Mouse (Mus musculus): Measurements from ENCODE around the gene Dnah9. TPM values are rescaled to one million over a fixed set of nuclear protein-coding genes. Genes with fewer than 3 reads are reported as not detected.

The Dnah9 gene
- total and polyA plus RNA-seq, 3 experiments: 0.11 to 0.20 (median 0.13) TPM

- no peak overlapping the region for H3K27ac ChIP-seq (ENCODE audit: insufficient read depth, low read depth)
- H3K4me1 ChIP-seq (ENCODE audit: control insufficient read depth in 1 of 2, insufficient read depth in 2 of 2): peaks cover 0 to 14% of the 10 kb centered on the region in 2 experiments; a peak in 1 of 4 replicates
- peaks cover 55 to 90% of the 10 kb centered on the region in 2 experiments for H3K36me3 ChIP-seq (replicated peaks in 1 of 2; ENCODE audit: control insufficient read depth in 1 of 2, insufficient read depth in 1 of 2, low read length in 1 of 2)
- TF ChIP-seq KAT2A (IDR thresholded peaks at IDR 0.05; ENCODE audit: insufficient replicate concordance, low read length): no peak
- no peak for TF ChIP-seq USF1 (IDR thresholded peaks at IDR 0.05; ENCODE audit: low read depth, low read length)
- no peak for TF ChIP-seq SIN3A (IDR thresholded peaks at IDR 0.05; ENCODE audit: low read length)
- no peak for TF ChIP-seq NELFE (IDR thresholded peaks at IDR 0.05; ENCODE audit: low read depth, low read length)
- no peak for TF ChIP-seq MAX (IDR thresholded peaks at IDR 0.05; ENCODE audit: low read length)
- TF ChIP-seq HCFC1 (IDR thresholded peaks at IDR 0.05; ENCODE audit: low read depth, low read length): no peak
- peak; percentile 67 for TF ChIP-seq SMC3 (IDR thresholded peaks at IDR 0.05; ENCODE audit: low read depth, low read length)
- TF ChIP-seq RCOR1 (conservative IDR thresholded peaks at IDR 0.05; ENCODE audit: low read depth, low read length): no peak
- TF ChIP-seq ZC3H11A (IDR thresholded peaks at IDR 0.05; ENCODE audit: low read depth, low read length): no peak
- TF ChIP-seq ELF1 (IDR thresholded peaks at IDR 0.05; ENCODE audit: low read depth, low read length): no peak
- TF ChIP-seq MAZ (IDR thresholded peaks at IDR 0.05; ENCODE audit: low read depth, low read length): no peak
- TF ChIP-seq CTCF (conservative IDR thresholded peaks at IDR 0.05 in 1 of 2, IDR thresholded peaks at IDR 0.05 in 1 of 2; ENCODE audit: low read depth in 2 of 2, low read length in 2 of 2): peak; percentile 50 to 83
- peak; percentile 67 for TF ChIP-seq RAD21 (IDR thresholded peaks at IDR 0.05; ENCODE audit: low read depth, low read length)
- TF ChIP-seq ZKSCAN1 (IDR thresholded peaks at IDR 0.05; ENCODE audit: borderline replicate concordance, low read depth, low read length): no peak
- no peak for TF ChIP-seq ETS1 (conservative IDR thresholded peaks at IDR 0.05; ENCODE audit: low read depth, low read length)
- no peak for TF ChIP-seq IRF4 (IDR thresholded peaks at IDR 0.05; ENCODE audit: low read depth, low read length)
- in situ Hi-C loops (cut with MboI; ENCODE audit: low pct_ligation_motif_present, low pct_unique_long_range_greater_than_20kb, low sequenced_read_pairs) (no loop called here), dilution Hi-C loops (cut with MboI; ENCODE audit: extremely low pct_ligation_motif_present, extremely low pct_unique_long_range_greater_than_20kb, low sequenced_read_pairs) (no loop called here)
- no peak overlapping the region for H3K4me2 ChIP-seq (ENCODE audit: insufficient read depth, low read depth, poor library complexity, severe bottlenecking)
- DNase-seq (ENCODE audit: extremely low read depth): peak; percentile 72
- no peaks in the 10 kb centered on the region for H3K27me3 ChIP-seq (replicated peaks)
- no peak overlapping the region for H3K4me3 ChIP-seq (replicated peaks in 1 of 3; ENCODE audit: low read depth in 2 of 3, low read length in 2 of 3, poor library complexity in 1 of 3)
- no peaks in the 10 kb centered on the region for H3K9me3 ChIP-seq (replicated peaks; ENCODE audit: low read length)
- 0 out of 2 replicates have a peak, but pooled peaks cover 2% of the 10 kb centered on the region for H3K79me2 ChIP-seq (replicated peaks; ENCODE audit: control insufficient read depth, extremely low read depth, insufficient read depth, poor library complexity, severe bottlenecking)
- H3K9ac ChIP-seq (ENCODE audit: insufficient read depth, low read depth): no peak overlapping the region
Measured at GRCm38 (mm10) chr11:65820877-65821276, 347.5 kb downstream of the Dnah9 start.

- dilution Hi-C loops (cut with MboI; ENCODE audit: extremely low pct_ligation_motif_present, extremely low pct_unique_long_range_greater_than_20kb, low sequenced_read_pairs) (no loop called here), in situ Hi-C loops (cut with MboI; ENCODE audit: low pct_ligation_motif_present, low pct_unique_long_range_greater_than_20kb, low sequenced_read_pairs) (no loop called here)
- Histone ChIP-seq H3K79me2 (replicated peaks; ENCODE audit: control insufficient read depth, extremely low read depth, insufficient read depth, poor library complexity, severe bottlenecking) (0 out of 2 replicates have a peak, but pooled peaks cover 2% of the 10 kb centered on the region), H3K27ac (ENCODE audit: insufficient read depth, low read depth) (no peak overlapping the region), H3K4me3 (replicated peaks in 1 of 3; ENCODE audit: low read depth in 2 of 3, low read length in 2 of 3, poor library complexity in 1 of 3) (no peak overlapping the region), H3K9me3 (replicated peaks; ENCODE audit: low read length) (no peaks in the 10 kb centered on the region), H3K27me3 (replicated peaks) (no peaks in the 10 kb centered on the region), H3K9ac (ENCODE audit: insufficient read depth, low read depth) (no peak overlapping the region), H3K36me3 (replicated peaks in 1 of 2; ENCODE audit: control insufficient read depth in 1 of 2, insufficient read depth in 1 of 2, low read length in 1 of 2) (peaks cover 60 to 91% of the 10 kb centered on the region in 2 experiments), H3K4me2 (ENCODE audit: insufficient read depth, low read depth, poor library complexity, severe bottlenecking) (no peak overlapping the region), H3K4me1 (ENCODE audit: control insufficient read depth in 1 of 2, insufficient read depth in 2 of 2) (peaks cover 0 to 17% of the 10 kb centered on the region in 2 experiments; a peak in 1 of 4 replicates)
- DNase-seq (ENCODE audit: extremely low read depth): no peak
- no peak for TF ChIP-seq POLR2AphosphoS2 (IDR thresholded peaks at IDR 0.05; ENCODE audit: low read depth, low read length)
- peak in 1 of 2 experiments; percentile 37; a peak in 2 of 4 replicates for TF ChIP-seq CTCF (conservative IDR thresholded peaks at IDR 0.05 in 1 of 2, IDR thresholded peaks at IDR 0.05 in 1 of 2; ENCODE audit: low read depth in 2 of 2, low read length in 2 of 2)
- no peak for TF ChIP-seq PAX5 (IDR thresholded peaks at IDR 0.05; ENCODE audit: low read length)
- TF ChIP-seq E2F4 (IDR thresholded peaks at IDR 0.05; ENCODE audit: insufficient replicate concordance, low read depth, low read length): no peak
- TF ChIP-seq GABPA (IDR thresholded peaks at IDR 0.05; ENCODE audit: insufficient replicate concordance, low read depth, low read length): no peak
- no peak for TF ChIP-seq USF1 (IDR thresholded peaks at IDR 0.05; ENCODE audit: low read depth, low read length)
- no peak for TF ChIP-seq MAZ (IDR thresholded peaks at IDR 0.05; ENCODE audit: low read depth, low read length)
- no peak for TF ChIP-seq TCF12 (IDR thresholded peaks at IDR 0.05; ENCODE audit: low read depth, low read length)
Measured at GRCm38 (mm10) chr11:65820280-65820679, 348.1 kb downstream of the Dnah9 start.
